Mouse (Mus musculus) limb, embryonic 14.5 days (tissue): ENCODE data around the gene Abcd3. TPM values are rescaled to one million over a fixed set of nuclear protein-coding genes. Genes with fewer than 3 reads are reported as not detected.
A peak's percentile ranks its signal among the peaks of the same experiment; 100 is the strongest.

Experiments used
- ATAC-seq: fragments of 200-750 bp; cut with Nextera tagmentation; 2 replicates; pipeline ENCODE4 v1.8.0; 2017; ENCODE audit warnings: low read depth, moderate number of reproducible peaks, moderate TSS enrichment; ENCODE audit not compliant: low FRiP score
- DNase-seq: peaks from one replicate; pipeline ENCODE4 v3.0.0-alpha.2; 2015; ENCODE audit warnings: low spot score
- H3K27ac ChIP-seq: fragments of 300-500 bp; sonication (generic); replicated peaks from 2 replicates; pipeline ENCODE4 v1.5.1; 2014; ENCODE audit warnings: low read depth, mild to moderate bottlenecking, low read length, moderate library complexity, mixed read lengths
- H3K27me3 ChIP-seq: fragments of 300-500 bp; sonication (generic); 2 replicates; pipeline ENCODE4 v1.6.1; 2014; ENCODE audit warnings: low read length, mixed read lengths; ENCODE audit not compliant: control insufficient read depth, insufficient read depth
- H3K36me3 ChIP-seq: fragments of 300-500 bp; sonication (generic); 2 replicates; pipeline ENCODE4 v1.6.1; 2014; ENCODE audit warnings: mild to moderate bottlenecking, low read length, moderate library complexity, mixed read lengths; ENCODE audit not compliant: control insufficient read depth, insufficient read depth
- H3K4me1 ChIP-seq: fragments of 300-500 bp; sonication (generic); 2 replicates; pipeline ENCODE4 v1.6.1; 2014; ENCODE audit warnings: antibody characterized with exemption, low read length, mixed read lengths; ENCODE audit not compliant: control insufficient read depth, insufficient read depth
- H3K4me2 ChIP-seq: fragments of 300-500 bp; sonication (generic); replicated peaks from 2 replicates; pipeline ENCODE4 v1.6.1; 2014; ENCODE audit warnings: low read depth, mild to moderate bottlenecking, low read length, moderate library complexity; ENCODE audit not compliant: severe bottlenecking
- H3K4me3 ChIP-seq: fragments of 300-500 bp; sonication (generic); replicated peaks from 2 replicates; pipeline ENCODE4 v1.5.1; 2014; ENCODE audit warnings: low read length
- H3K9ac ChIP-seq: fragments of 300-500 bp; sonication (generic); 2 replicates; pipeline ENCODE4 v1.6.1; 2014; ENCODE audit warnings: mild to moderate bottlenecking, low read depth, low read length, moderate library complexity; ENCODE audit not compliant: severe bottlenecking
- H3K9me3 ChIP-seq: fragments of 300-500 bp; sonication (generic); 2 replicates; pipeline ENCODE4 v1.6.1; 2016; ENCODE audit warnings: low read length; ENCODE audit not compliant: control insufficient read depth
- POLR2A ChIP-seq: fragments of 200-500 bp; IDR thresholded peaks from 2 replicates; pipeline ENCODE4 v1.8.0; 2012; ENCODE audit warnings: inconsistent platforms, mild to moderate bottlenecking, moderate library complexity, borderline replicate concordance; ENCODE audit not compliant: insufficient read depth, insufficient read length; ENCODE audit errors: extremely low read depth
- WGBS: fragments of 180-500 bp; shearing (Covaris S2); extraction: QIAGEN DNeasy Blood & Tissue Kit; methylation state at CpG from one replicate; pipeline ENCODE4 v1.1.7; 2014; 5-methylcytosine and 5-hydroxymethylcytosine counted together
- polyA plus RNA-seq, 2 experiments: library from polyadenylated mRNA; depleted of rRNA in 1 of 2; stranded (reverse) in 1 of 2; unstranded in 1 of 2; fragments of >200 nt; fragmentation: Nextera tagmentation in 1 of 2; extraction: Ambion mirVana in 1 of 2; gene quantifications; 2 replicates each; pipeline versions ENCODE4 v1.2.1 to v1.2.3; 2012 to 2014

Gene Abcd3
- polyA plus RNA-seq, 2 experiments, result 24.6 to 55.3 TPM

DNA sequence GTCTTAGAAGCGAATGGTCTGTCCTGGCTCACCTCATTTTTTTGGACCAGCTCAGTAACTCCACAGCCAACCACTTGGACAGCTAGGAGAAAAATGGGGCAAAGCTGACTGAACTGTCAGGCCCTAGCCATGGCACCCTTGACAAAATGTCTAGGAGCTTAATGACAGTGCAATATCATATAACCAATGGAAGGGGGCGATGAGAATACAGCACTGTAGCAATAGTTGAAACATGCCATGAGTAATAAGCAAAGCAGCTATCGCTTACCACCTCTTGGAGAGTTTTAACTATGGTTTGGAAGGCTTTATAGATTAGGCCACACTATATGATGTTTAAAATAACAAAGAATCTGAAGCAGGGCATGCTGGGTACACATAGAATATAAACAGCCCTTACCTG is 46.3 kb downstream of the Abcd3 start:
- H3K9ac ChIP-seq, result no peak overlapping the region
- H3K4me3 ChIP-seq, result no peak overlapping the region
- H3K9me3 ChIP-seq, result no peaks in the 10 kb centered on the region
- H3K4me2 ChIP-seq, result no peak overlapping the region
- ATAC-seq (no peak), DNase-seq (no peak)
- H3K27me3 ChIP-seq, result no peaks in the 10 kb centered on the region
- no peak for TF ChIP-seq POLR2A
- no peak overlapping the region for H3K27ac ChIP-seq
- WGBS, result 98% methylated on average over 3 of the region's 3 CpGs
- peaks cover 78% of the 10 kb centered on the region for H3K36me3 ChIP-seq
- H3K4me1 ChIP-seq, result no peaks in the 10 kb centered on the region

DNA sequence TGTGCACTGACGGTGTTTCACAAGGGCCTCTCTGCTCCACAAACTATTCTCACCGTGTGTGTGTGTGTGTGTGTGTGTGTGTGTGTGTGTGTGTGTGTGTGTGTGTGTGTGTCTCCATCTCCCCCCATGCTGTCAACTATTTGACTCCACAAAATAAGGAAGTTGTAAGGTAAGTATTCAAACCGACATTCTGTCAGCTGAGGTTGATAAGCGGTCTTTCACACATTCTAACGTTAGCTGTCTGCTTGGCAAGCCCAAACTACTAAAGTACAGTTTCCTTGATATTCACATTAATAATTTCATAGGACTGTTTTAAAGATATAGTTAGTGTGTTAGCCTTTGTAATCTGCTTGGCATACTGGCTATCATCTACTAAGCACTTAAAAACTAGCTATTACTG is 48.3 kb downstream of the Abcd3 start:
- Histone ChIP-seq H3K36me3 (peaks cover 79% of the 10 kb centered on the region), H3K4me1 (no peaks in the 10 kb centered on the region), H3K4me3 (no peak overlapping the region), H3K27me3 (no peaks in the 10 kb centered on the region), H3K9me3 (no peaks in the 10 kb centered on the region), H3K4me2 (no peak overlapping the region), H3K9ac (no peak overlapping the region), H3K27ac (no peak overlapping the region)
- TF ChIP-seq POLR2A, result no peak
- WGBS, result 83% methylated on average over 5 of the region's 5 CpGs
- DNase-seq (no peak), ATAC-seq (no peak)

DNA sequence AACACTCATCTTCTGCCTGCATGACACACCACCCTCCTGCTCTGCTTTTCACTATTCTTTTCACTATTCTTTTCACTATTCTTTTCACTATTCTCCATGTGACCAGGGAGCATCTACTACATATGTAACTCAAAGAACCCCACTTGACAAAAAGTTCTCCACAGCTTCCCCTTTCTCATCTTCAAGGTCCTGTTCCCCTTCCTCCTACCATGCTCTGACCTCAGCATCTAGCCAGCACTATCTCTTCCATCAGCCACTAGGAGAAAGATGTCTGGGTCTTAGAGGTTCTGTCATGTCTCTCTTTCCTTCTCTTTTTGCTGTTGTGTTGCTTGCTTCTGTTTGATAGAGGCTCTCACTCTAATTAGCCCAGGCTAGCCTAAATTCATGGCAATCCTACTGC is 49.1 kb downstream of the Abcd3 start:
- Histone ChIP-seq H3K4me1 (no peaks in the 10 kb centered on the region), H3K4me3 (no peak overlapping the region), H3K27ac (no peak overlapping the region), H3K36me3 (peaks cover 78% of the 10 kb centered on the region), H3K27me3 (no peaks in the 10 kb centered on the region), H3K9me3 (no peaks in the 10 kb centered on the region), H3K4me2 (no peak overlapping the region), H3K9ac (no peak overlapping the region)
- TF ChIP-seq POLR2A, result no peak
- no peak for ATAC-seq
- DNase-seq, result no peak

DNA sequence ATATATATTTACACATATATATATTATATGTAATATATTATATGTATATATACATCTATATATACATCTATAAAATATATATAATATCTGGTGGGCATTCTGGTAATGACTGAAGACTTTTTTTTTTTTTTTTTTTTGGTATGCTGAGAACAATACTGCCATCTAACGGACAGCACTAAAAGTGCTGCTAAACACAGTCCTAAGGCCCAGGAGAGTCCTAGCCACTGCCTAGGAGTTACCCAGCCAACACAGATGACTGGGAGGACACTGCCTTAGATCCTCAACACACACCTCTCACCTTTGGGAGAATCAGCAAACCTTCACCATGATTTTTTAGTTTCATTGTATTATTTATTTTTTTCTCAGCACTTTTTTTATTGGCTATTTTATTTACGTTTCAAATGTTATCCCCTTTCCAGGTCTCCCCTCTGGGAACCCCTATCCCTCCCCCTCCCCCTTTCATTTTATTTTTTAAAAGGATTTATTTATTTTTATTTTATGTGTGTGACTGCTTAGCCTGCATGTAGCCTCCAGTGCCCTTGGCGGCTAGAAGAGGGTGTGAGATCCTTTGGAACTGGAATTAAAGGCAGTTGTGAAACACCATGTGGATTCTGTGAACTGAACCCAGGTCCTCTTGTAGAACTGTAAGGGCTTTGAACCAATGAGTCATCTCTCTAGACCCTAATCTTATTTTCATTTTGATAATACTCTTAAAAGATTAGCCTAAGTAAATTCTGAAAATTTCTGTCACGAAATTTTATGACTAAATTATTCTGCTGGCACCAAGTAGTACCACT is 52.8 kb downstream of the Abcd3 start:
- peak; percentile 58 for DNase-seq
- 58% methylated on average over 4 of the region's 4 CpGs for WGBS

DNA sequence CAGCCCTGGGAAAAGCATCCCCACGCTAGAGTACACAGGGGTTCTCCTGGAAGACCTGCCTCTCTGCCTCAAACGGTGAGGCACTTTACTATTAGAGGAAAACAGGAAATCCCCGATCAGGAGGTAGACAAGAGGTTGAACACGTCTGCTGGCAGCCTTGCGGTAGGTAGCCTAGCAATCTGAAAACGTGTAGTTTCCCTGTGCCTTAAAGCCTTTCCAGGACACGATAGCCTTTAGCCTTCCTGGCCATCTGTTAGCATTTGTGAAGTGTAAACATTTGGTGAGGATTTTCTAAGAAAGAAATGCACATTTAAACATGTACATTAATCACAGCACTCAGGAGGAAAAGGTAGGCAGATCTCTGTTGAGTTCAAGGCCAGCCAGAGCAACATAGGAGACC is 56.7 kb downstream of the Abcd3 start:
- DNase-seq (no peak), ATAC-seq (no peak)
- no peak overlapping the region for H3K4me2 ChIP-seq
- no peaks in the 10 kb centered on the region for H3K27me3 ChIP-seq
- 50% methylated on average over 7 of the region's 7 CpGs for WGBS
- H3K4me3 ChIP-seq, result no peak overlapping the region
- H3K9ac ChIP-seq, result no peak overlapping the region
- H3K4me1 ChIP-seq, result no peaks in the 10 kb centered on the region
- H3K36me3 ChIP-seq, result peaks cover 36% of the 10 kb centered on the region
- H3K9me3 ChIP-seq, result no peaks in the 10 kb centered on the region
- TF ChIP-seq POLR2A, result no peak
- H3K27ac ChIP-seq, result no peak overlapping the region

More for the DNA sequence above, 52.8 kb downstream of the Abcd3 start:
- Histone ChIP-seq H3K4me3 (no peak overlapping the region), H3K9ac (no peak overlapping the region), H3K9me3 (no peaks in the 10 kb centered on the region), H3K27ac (no peak overlapping the region), H3K36me3 (peaks cover 69% of the 10 kb centered on the region), H3K4me1 (no peaks in the 10 kb centered on the region), H3K4me2 (no peak overlapping the region), H3K27me3 (no peaks in the 10 kb centered on the region)
- no peak for ATAC-seq
- TF ChIP-seq POLR2A, result no peak
